Mouse (Mus musculus) kidney, adult 2 months (tissue): ENCODE measurements around the gene Arih2.

Experiments
- CTCF ChIP-seq: fragments of 200-500 bp; conservative IDR thresholded peaks from 2 replicates; pipeline ENCODE4 v1.5.1; 2011; ENCODE audit warnings: low read depth, mild to moderate bottlenecking, control low read depth, low read length, moderate library complexity, mixed read lengths; ENCODE audit not compliant: insufficient read depth, insufficient read length
- POLR2A ChIP-seq: fragments of 200-500 bp; IDR thresholded peaks from one replicate; pipeline ENCODE4 v1.6.1; 2011; ENCODE audit warnings: low read depth, low read length, control low read depth

GRCm38 (mm10) chr9:108689106-108689505, 39.9 kb upstream of the Arih2 start, which contains the start of gene Prkar2a:
- TF ChIP-seq POLR2A, result no peak
- no peak for TF ChIP-seq CTCF
